Mouse (Mus musculus) liver, embryonic 11.5 days (tissue): ENCODE results near the gene Milr1. TPM values are rescaled to one million over a fixed set of nuclear protein-coding genes. Genes with fewer than 3 reads are reported as not detected.

Experiments
- ATAC-seq: fragments of 200-750 bp; cut with Nextera tagmentation; replicated peaks from 2 replicates; pipeline ENCODE4 v1.8.0; 2017; ENCODE audit warnings: moderate number of reproducible peaks, mild to moderate bottlenecking, moderate TSS enrichment, moderate library complexity; ENCODE audit not compliant: low FRiP score
- DNase-seq: peaks from one replicate; pipeline ENCODE4 v3.0.0-alpha.2; 2017; ENCODE audit warnings: low spot score
- H3K27ac ChIP-seq: fragments of 300-500 bp; sonication (generic); 2 replicates; pipeline ENCODE4 v1.5.1; 2014; ENCODE audit warnings: mild to moderate bottlenecking, low read depth, low read length, control low read depth
- H3K27me3 ChIP-seq: fragments of 300-500 bp; sonication (generic); replicated peaks from 2 replicates; pipeline ENCODE4 v1.6.1; 2014; ENCODE audit warnings: low read length, mixed read lengths; ENCODE audit not compliant: control insufficient read depth, insufficient read depth
- H3K36me3 ChIP-seq: fragments of 300-500 bp; sonication (generic); 2 replicates; pipeline ENCODE4 v1.6.1; 2014; ENCODE audit warnings: mild to moderate bottlenecking, low read length, moderate library complexity, mixed read lengths; ENCODE audit not compliant: control insufficient read depth, insufficient read depth
- H3K4me1 ChIP-seq: fragments of 300-500 bp; sonication (generic); replicated peaks from 2 replicates; pipeline ENCODE4 v1.6.1; 2014; ENCODE audit warnings: low read length, mixed read lengths; ENCODE audit not compliant: control insufficient read depth, insufficient read depth
- H3K4me2 ChIP-seq: fragments of 300-500 bp; sonication (generic); 2 replicates; pipeline ENCODE4 v1.6.1; 2014; ENCODE audit warnings: mild to moderate bottlenecking, control low read depth, moderate library complexity
- H3K4me3 ChIP-seq: fragments of 300-500 bp; sonication (generic); 2 replicates; pipeline ENCODE4 v1.5.1; 2014; ENCODE audit warnings: low read depth, low read length, control low read depth
- H3K9ac ChIP-seq: fragments of 300-500 bp; sonication (generic); 2 replicates; pipeline ENCODE4 v1.6.1; 2014; ENCODE audit warnings: low read depth, low read length, control low read depth
- H3K9me3 ChIP-seq: fragments of 300-500 bp; sonication (generic); 2 replicates; pipeline ENCODE4 v1.6.1; 2016; ENCODE audit warnings: low read length, inconsistent platforms, mixed read lengths; ENCODE audit not compliant: control insufficient read depth
- WGBS: fragments of 180-500 bp; shearing (Covaris S2); extraction: QIAGEN DNeasy Blood & Tissue Kit; methylation state at CpG from one replicate; pipeline ENCODE4 v1.1.7; 2014; 5-methylcytosine and 5-hydroxymethylcytosine counted together
- polyA plus RNA-seq: library from polyadenylated mRNA; unstranded; fragments of >200 nt; fragmentation: Nextera tagmentation; extraction: Ambion mirVana; gene quantifications from 2 replicates; pipeline ENCODE4 v1.2.1, GENCODE M21; 2014

Milr1 gene
- polyA plus RNA-seq, 1 experiment from 2014 or later, result 2.4 TPM

GRCm38 (mm10) chr11:106782841-106783764, 32.1 kb downstream of the Milr1 start:
- peaks cover 7% of the 10 kb centered on the region for H3K4me1 ChIP-seq
- no peak overlapping the region for H3K4me2 ChIP-seq
- no peaks in the 10 kb centered on the region for H3K27me3 ChIP-seq
- no peak for DNase-seq
- 82% methylated on average over 9 of the region's 9 CpGs for whole genome bisulfite sequencing
- ATAC-seq, result no peak
- H3K9me3 ChIP-seq, result no peaks in the 10 kb centered on the region
- peaks cover 47% of the 10 kb centered on the region for H3K36me3 ChIP-seq
- no peak overlapping the region for H3K9ac ChIP-seq
- no peak overlapping the region for H3K4me3 ChIP-seq
- peak overlapping the region; percentile 1; the same call in 1 of the 2 replicates for H3K27ac ChIP-seq

GRCm38 (mm10) chr11:106784476-106784875, 33.5 kb downstream of the Milr1 start:
- no peaks in the 10 kb centered on the region for H3K27me3 ChIP-seq
- 82% methylated on average over 2 of the region's 2 CpGs for WGBS
- ATAC-seq, result no peak
- H3K4me3 ChIP-seq, result no peak overlapping the region
- H3K27ac ChIP-seq, result no peak overlapping the region
- H3K9ac ChIP-seq, result no peak overlapping the region
- peaks cover 7% of the 10 kb centered on the region for H3K4me1 ChIP-seq
- H3K36me3 ChIP-seq, result peaks cover 47% of the 10 kb centered on the region
- DNase-seq, result no peak
- no peaks in the 10 kb centered on the region for H3K9me3 ChIP-seq
- no peak overlapping the region for H3K4me2 ChIP-seq

- DNase-seq (no peak), ATAC-seq (no peak)
- Histone ChIP-seq H3K36me3 (peaks cover 44% of the 10 kb centered on the region), H3K4me1 (peaks cover 2% of the 10 kb centered on the region; the same call in 1 of the 2 replicates), H3K4me3 (no peak overlapping the region), H3K27ac (no peak overlapping the region), H3K9ac (no peak overlapping the region), H3K27me3 (no peaks in the 10 kb centered on the region), H3K9me3 (no peaks in the 10 kb centered on the region), H3K4me2 (no peak overlapping the region)
- WGBS, result 91% methylated on average over 1 of the region's 1 CpGs
Measured at GRCm38 (mm10) chr11:106785043-106785442, 34.0 kb downstream of the Milr1 start.

GRCm38 (mm10) chr11:106787131-106788025, 36.4 kb downstream of the Milr1 start:
- under 1% methylated on average over 65 of the region's 65 CpGs for whole genome bisulfite sequencing
- Histone ChIP-seq H3K4me3 (peak overlapping the region; percentile 94), H3K27me3 (no peaks in the 10 kb centered on the region), H3K9ac (peak overlapping the region; percentile 100), H3K4me2 (peak overlapping the region; percentile 94), H3K36me3 (peaks cover 36% of the 10 kb centered on the region), H3K27ac (peak overlapping the region; percentile 99), H3K4me1 (peaks cover 4% of the 10 kb centered on the region; the same call in 1 of the 2 replicates), H3K9me3 (no peaks in the 10 kb centered on the region)
- ATAC-seq, result peak; percentile 35
- peak; percentile 83 for DNase-seq

GRCm38 (mm10) chr11:106788026-106788774, 37.2 kb downstream of the Milr1 start:
- H3K4me1 ChIP-seq, result peaks cover 4% of the 10 kb centered on the region; the same call in 1 of the 2 replicates

GRCm38 (mm10) chr11:106788775-106789459, 37.9 kb downstream of the Milr1 start, which contains the start of the genes Ddx5 and Cep95:
TSS of gene Ddx5 (minus strand) at chr11:106789185.
TSS of gene Cep95 (plus strand) at chr11:106789252.
- H3K9me3 ChIP-seq, result no peaks in the 10 kb centered on the region
- no peaks in the 10 kb centered on the region for H3K27me3 ChIP-seq
- peaks cover 4% of the 10 kb centered on the region; the same call in 1 of the 2 replicates for H3K4me1 ChIP-seq
- peak within 1 kb of the TSS; percentile 88 for H3K4me2 ChIP-seq
- DNase-seq (peak; percentile 99), ATAC-seq (peak; percentile 89)
- peaks cover 26% of the 10 kb centered on the region for H3K36me3 ChIP-seq
- under 1% methylated on average over 58 of the region's 58 CpGs for WGBS
- H3K27ac ChIP-seq, result peak within 1 kb of the TSS; percentile 99
- H3K4me3 ChIP-seq, result peak within 1 kb of the TSS; percentile 94
- H3K9ac ChIP-seq, result peak within 1 kb of the TSS; percentile 100

More at GRCm38 (mm10) chr11:106788026-106788774, 37.2 kb downstream of the Milr1 start:
- H3K36me3 ChIP-seq, result peaks cover 31% of the 10 kb centered on the region
- H3K4me3 ChIP-seq, result peak overlapping the region; percentile 94
- H3K27me3 ChIP-seq, result no peaks in the 10 kb centered on the region
- ATAC-seq, result peak; percentile 77
- H3K27ac ChIP-seq, result peak overlapping the region; percentile 99
- peak overlapping the region; percentile 88 for H3K4me2 ChIP-seq
- H3K9me3 ChIP-seq, result no peaks in the 10 kb centered on the region
- peak; percentile 100 for DNase-seq
- under 1% methylated on average over 79 of the region's 79 CpGs for WGBS
- peak overlapping the region; percentile 100 for H3K9ac ChIP-seq

- peaks cover 23% of the 10 kb centered on the region for H3K36me3 ChIP-seq
- peak overlapping the region; percentile 100 for H3K9ac ChIP-seq
- H3K4me2 ChIP-seq, result peak overlapping the region; percentile 88
- peak overlapping the region; percentile 94 for H3K4me3 ChIP-seq
- no peak for ATAC-seq
- H3K27ac ChIP-seq, result peak overlapping the region; percentile 99
- under 1% methylated on average over 6 of the region's 6 CpGs for WGBS
- DNase-seq, result peak; percentile 36
- no peaks in the 10 kb centered on the region for H3K9me3 ChIP-seq
- H3K4me1 ChIP-seq, result peaks cover 4% of the 10 kb centered on the region; the same call in 1 of the 2 replicates
- H3K27me3 ChIP-seq, result no peaks in the 10 kb centered on the region
Measured at GRCm38 (mm10) chr11:106789649-106790048, 38.6 kb downstream of the Milr1 start.
